Mouse (Mus musculus): ENCODE results near the gene Slc11a1.
A peak's percentile ranks its signal among the peaks of the same experiment; 100 is the strongest.

DNA sequence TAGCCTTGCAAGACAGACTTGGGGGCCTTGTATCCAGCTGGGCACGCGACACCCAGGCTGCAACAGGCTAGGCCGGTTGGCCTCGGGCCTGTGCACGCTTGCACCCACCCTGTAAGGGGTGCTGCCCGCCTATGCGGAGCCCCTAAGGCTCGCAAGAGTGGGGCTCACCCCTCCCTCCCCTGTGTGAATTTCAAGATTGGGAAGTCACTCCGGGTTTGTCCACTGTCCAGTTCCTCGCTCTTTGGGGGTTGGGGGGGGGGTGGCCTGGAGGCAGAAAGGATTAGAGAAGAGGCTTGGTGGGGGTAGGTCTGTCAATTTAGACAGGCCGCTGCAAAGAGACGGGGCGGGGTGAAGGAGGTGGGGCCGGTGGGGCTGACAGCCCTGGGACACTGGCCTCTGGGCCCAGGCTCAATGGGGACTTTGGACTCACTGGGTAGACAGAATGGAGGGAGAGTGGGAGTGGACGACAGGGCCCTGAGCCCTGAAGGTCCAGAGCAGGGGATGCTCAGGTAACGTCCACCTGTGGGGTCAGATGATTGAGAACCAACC, 17.5 kb downstream of the Slc11a1 start:
- TF ChIP-seq CTCF (IDR thresholded peaks at IDR 0.05; ENCODE audit: low read depth, low read length) (no peak), POLR2A (IDR thresholded peaks at IDR 0.05; ENCODE audit: extremely low read depth, insufficient read depth, low read length) (0 out of 2 replicates have a peak, but pooled peaks have one; percentile 24)
